Mouse (Mus musculus): ENCODE measurements at regions not wholly inside any gene's neighbourhood (a gene's known extent, or its start where the extent isn't known, plus 50 kb on each side); places are given as distances from the start of the nearest gene placed in this dataset.

DNA sequence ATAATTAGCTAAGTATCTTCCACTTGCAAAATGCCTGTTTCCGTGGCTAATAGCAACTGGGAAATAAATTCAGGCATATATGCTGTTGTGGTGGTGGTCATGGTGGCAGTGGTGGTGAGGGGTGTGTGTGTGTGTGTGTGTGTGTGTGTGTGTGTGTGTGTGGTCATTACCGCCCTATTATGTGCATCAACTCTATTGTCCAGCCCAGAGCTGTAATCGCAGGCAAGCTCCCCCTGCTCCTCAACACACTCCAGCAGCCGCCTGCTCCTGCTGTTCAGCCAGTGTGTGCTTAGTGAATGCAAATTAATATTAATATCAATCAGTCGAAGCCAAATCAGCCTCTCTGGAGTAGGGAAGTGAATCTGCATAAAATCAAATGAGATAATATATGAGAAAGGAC, 152.9 kb upstream of the Zic3 start:
- H3K4me1 ChIP-seq, result no peaks in the 10 kb centered on the region
- H3K4me2 ChIP-seq, result no peak overlapping the region
- no peaks in the 10 kb centered on the region for H3K27me3 ChIP-seq
- H3K9me3 ChIP-seq, result no peaks in the 10 kb centered on the region
- no peak overlapping the region for H3K27ac ChIP-seq
- WGBS, result 75% methylated on average over 5 of the region's 5 CpGs
- no peak overlapping the region for H3K9ac ChIP-seq
- no peaks in the 10 kb centered on the region for H3K36me3 ChIP-seq
- H3K4me3 ChIP-seq, result no peak overlapping the region
- no peak for ATAC-seq (ENCODE audit: borderline replicate concordance, extremely low read depth, low FRiP score, low TSS enrichment)

DNA sequence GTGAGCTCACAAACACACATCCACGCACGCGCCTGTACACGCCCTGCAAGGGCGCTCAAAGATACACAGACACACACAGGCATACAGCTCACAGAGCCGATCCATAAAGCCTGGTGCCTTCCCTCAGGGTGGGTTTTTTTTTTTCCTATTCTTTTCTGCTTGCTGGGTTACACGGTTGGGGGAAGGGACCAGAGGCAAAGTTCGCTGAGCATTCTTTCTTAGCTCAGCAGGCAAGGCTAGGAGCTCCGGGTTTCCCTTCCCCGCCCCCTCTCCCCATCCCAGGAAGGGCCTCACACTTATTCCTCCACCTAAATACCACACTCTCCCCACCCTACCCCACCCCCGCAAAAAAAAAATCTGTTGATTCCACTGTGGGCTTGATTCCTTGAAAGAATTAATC, 105.8 kb upstream of the Zic3 start:
- peaks cover 55% of the 10 kb centered on the region for H3K27me3 ChIP-seq
- no peaks in the 10 kb centered on the region for H3K9me3 ChIP-seq
- H3K9ac ChIP-seq, result no peak overlapping the region
- H3K36me3 ChIP-seq, result no peaks in the 10 kb centered on the region
- no peak overlapping the region for H3K4me2 ChIP-seq
- no peak overlapping the region for H3K4me3 ChIP-seq
- no peaks in the 10 kb centered on the region for H3K4me1 ChIP-seq
- H3K27ac ChIP-seq, result no peak overlapping the region
- 18% methylated on average over 11 of the region's 11 CpGs for WGBS
- no peak for ATAC-seq (ENCODE audit: borderline replicate concordance, extremely low read depth, low FRiP score, low TSS enrichment)

DNA sequence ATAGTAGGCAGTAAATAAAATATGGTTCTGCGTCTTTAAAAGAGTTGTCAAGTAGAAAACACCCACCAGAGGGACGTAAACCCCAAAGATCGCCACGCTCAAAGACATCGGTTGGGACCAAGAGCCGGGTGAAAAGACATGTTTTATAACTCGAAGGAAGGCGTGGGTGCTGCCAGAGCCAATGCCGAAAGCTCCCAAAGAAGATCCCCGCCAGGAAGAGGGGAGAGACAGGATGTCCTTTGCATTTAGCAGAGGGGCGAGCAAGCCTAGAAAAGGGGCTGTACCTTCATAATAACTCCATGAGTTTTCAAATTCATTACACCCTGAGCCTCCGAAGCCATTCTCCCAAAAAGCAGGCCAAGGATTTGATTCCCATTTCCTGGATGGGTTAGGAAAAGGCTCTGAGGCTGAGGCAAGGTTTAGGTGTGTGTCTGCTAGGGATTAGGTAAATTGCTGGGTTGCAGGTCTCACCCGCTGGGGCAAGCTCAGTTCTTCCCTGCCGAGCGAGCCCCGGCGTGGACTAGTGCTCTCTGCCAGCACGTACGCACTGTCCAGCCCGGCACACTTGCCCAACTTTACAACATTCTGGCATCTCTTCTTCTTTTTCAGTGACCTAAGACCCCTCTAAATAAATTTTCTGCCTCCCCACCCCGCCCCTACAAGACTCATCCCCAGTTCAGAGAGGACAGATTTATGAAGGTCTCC, 104.9 kb upstream of the Zic3 start:
- H3K4me2 ChIP-seq, result no peak overlapping the region
- no peaks in the 10 kb centered on the region for H3K9me3 ChIP-seq
- 17% methylated on average over 21 of the region's 21 CpGs for WGBS
- H3K9ac ChIP-seq, result no peak overlapping the region
- H3K4me3 ChIP-seq, result no peak overlapping the region
- H3K36me3 ChIP-seq, result no peaks in the 10 kb centered on the region
- no peak for ATAC-seq (ENCODE audit: borderline replicate concordance, extremely low read depth, low FRiP score, low TSS enrichment)
- no peak overlapping the region for H3K27ac ChIP-seq
- H3K4me1 ChIP-seq, result no peaks in the 10 kb centered on the region
- peaks cover 64% of the 10 kb centered on the region for H3K27me3 ChIP-seq

DNA sequence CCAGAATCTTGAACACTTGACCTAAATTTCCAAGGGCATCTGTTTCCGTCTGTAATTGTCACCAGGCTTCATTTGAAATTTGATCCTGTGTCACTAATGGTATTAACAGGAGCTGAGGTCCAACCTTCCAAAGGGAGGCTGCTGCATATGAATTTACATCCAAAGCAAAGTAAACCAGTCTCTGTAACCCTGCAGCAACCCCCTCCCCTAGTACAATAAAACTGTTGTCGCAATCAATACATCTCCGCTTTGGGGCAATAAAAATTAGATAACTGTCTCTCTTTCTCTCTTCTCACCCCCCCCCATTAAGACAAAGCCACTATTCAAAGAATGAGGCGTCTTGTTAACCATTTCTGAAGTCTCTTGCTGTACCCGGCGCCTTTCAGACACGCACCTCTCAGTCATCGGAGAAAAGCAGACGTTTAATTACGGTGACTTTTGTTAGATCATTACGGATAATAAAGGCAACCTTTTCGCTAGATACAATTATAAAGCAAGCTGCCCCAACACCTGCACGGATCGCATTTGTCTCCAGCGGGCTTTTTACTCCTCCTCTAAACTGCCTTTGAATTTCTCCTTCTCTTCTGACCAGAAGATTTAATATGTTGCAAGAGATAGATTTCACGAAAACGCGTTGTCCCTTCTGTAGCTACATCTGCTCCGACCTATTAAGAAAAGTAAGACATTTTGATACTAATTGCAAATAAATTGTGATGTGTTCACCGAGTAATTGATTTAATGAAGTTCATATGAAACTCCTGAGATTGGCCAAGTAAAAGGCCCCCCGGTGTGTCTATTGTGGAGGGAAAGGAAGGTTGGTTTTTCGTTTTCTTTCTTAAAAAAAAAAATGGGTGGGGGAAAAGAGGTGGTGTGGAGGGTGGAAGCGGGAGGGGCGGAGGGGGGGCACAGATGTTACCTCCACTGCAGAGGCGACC, 104.1 kb upstream of the Zic3 start:
- Histone ChIP-seq H3K9ac (no peak overlapping the region), H3K4me1 (no peaks in the 10 kb centered on the region), H3K9me3 (no peaks in the 10 kb centered on the region), H3K36me3 (no peaks in the 10 kb centered on the region), H3K4me2 (no peak overlapping the region), H3K27me3 (peaks cover 73% of the 10 kb centered on the region), H3K27ac (no peak overlapping the region), H3K4me3 (no peak overlapping the region)
- no peak for ATAC-seq (ENCODE audit: borderline replicate concordance, extremely low read depth, low FRiP score, low TSS enrichment)
- 19% methylated on average over 25 of the region's 25 CpGs for WGBS

DNA sequence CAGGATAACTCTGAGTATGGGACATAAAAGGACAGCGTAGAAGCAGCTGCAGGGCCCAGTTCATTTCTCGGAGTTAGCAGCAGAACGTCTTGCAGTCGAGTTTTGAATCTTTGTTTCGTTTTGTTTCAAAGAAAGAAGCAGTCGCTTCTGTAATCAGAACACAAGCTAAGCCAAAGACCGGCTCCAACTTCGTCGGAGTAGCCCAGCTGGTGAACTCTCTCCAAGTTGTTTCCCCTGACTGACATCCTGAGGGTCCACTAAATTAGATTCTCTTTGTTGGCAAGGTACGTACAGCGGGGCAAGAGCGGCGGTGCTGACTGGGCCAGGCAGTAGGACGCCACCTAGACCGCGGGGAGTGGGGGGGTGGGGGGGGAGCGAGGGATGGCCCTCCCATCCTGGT, 102.6 kb upstream of the Zic3 start:
- H3K27ac ChIP-seq, result no peak overlapping the region
- peak overlapping the region; percentile 23 for H3K4me3 ChIP-seq
- H3K9ac ChIP-seq, result no peak overlapping the region
- peak overlapping the region; percentile 37 for H3K4me2 ChIP-seq
- 15% methylated on average over 17 of the region's 17 CpGs for WGBS
- no peak for ATAC-seq (ENCODE audit: borderline replicate concordance, extremely low read depth, low FRiP score, low TSS enrichment)
- no peaks in the 10 kb centered on the region for H3K36me3 ChIP-seq
- peaks cover 73% of the 10 kb centered on the region for H3K27me3 ChIP-seq
- H3K9me3 ChIP-seq, result no peaks in the 10 kb centered on the region
- H3K4me1 ChIP-seq, result no peaks in the 10 kb centered on the region

DNA sequence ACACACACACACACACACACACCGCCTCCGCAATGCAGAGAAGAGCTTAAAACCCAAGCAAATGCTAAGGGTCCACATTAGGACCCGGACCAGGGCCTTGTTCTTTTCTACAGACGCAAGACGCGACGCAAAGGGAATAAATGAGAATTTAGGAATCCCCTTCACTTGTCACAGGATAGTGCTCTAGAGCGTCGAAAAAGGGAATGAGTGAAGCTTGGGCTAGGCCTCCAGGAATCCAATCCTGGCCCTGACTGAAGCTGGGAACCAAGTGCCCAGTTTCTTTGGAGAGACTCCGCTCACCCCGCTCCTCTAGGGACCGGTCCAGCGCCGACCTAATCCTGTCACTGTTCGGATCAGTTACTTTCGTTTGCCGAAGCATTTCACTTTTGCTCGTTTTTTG, 102.1 kb upstream of the Zic3 start:
- Histone ChIP-seq H3K36me3 (no peaks in the 10 kb centered on the region), H3K27me3 (peaks cover 73% of the 10 kb centered on the region)
- no peak for ATAC-seq (ENCODE audit: borderline replicate concordance, extremely low read depth, low FRiP score, low TSS enrichment)

DNA sequence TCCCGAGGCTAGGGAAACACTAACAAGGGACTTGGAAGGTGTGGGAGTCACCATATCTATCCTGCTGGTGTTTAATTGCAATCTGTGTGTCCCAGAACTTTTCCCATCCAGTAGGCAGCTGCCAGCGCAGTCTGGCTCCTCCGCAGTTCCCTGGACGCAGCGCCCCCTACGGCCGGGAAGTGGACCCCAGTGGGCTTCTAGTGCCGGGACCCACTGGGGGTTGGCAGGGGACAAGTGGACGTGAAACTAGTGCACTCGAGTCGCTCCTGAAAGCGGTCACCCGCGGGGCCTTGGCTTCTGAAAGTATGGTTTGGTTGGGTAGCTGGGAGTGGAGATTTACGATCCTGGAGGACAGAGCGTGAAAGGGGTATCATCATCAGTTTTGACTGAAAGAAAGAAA, 101.2 kb upstream of the Zic3 start:
- Histone ChIP-seq H3K4me2 (no peak overlapping the region), H3K4me1 (no peaks in the 10 kb centered on the region), H3K27ac (no peak overlapping the region), H3K9me3 (no peaks in the 10 kb centered on the region), H3K27me3 (peaks cover 69% of the 10 kb centered on the region), H3K36me3 (no peaks in the 10 kb centered on the region), H3K4me3 (no peak overlapping the region), H3K9ac (no peak overlapping the region)
- 12% methylated on average over 16 of the region's 16 CpGs for WGBS
- ATAC-seq (ENCODE audit: borderline replicate concordance, extremely low read depth, low FRiP score, low TSS enrichment), result no peak

More for the DNA sequence above, 102.1 kb upstream of the Zic3 start:
- H3K27ac ChIP-seq, result no peak overlapping the region
- H3K4me3 ChIP-seq, result peak overlapping the region; percentile 23
- 20% methylated on average over 18 of the region's 18 CpGs for WGBS
- H3K9ac ChIP-seq, result no peak overlapping the region
- H3K9me3 ChIP-seq, result no peaks in the 10 kb centered on the region
- H3K4me1 ChIP-seq, result no peaks in the 10 kb centered on the region
- H3K4me2 ChIP-seq, result peak overlapping the region; percentile 37; the same call in 1 of the 2 replicates

DNA sequence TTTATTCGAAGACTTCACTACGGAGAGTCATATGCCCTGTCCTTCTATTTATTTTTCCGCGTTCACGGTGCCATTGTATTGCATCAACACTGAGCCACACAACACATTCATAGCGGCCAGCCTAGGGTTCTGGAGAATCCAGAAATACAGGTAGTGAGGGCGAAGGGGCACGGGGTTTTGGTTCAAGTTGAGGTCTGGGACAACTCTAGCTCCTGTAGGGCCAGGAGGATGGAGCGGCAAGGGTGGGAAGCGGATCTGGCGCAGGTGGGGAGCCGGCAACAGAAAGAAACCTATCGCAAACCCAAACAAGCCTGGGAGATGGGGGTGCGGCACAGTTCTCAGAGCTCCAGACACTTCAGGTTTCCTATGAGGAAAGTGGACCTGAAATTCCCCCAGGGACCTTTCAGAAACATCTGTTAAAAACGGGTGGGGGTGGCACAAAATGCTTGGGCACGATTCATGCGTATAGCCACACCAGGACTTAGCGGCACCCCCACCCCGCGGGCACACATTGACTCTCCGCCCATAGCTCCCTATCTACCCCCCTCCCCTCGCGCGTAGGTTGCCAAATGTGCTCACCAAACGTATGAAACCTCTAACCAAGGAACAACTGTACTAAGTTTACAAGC, 100.6 kb upstream of the Zic3 start:
- no peak overlapping the region for H3K27ac ChIP-seq
- H3K4me2 ChIP-seq, result no peak overlapping the region
- peaks cover 62% of the 10 kb centered on the region for H3K27me3 ChIP-seq
- no peak for ATAC-seq (ENCODE audit: borderline replicate concordance, extremely low read depth, low FRiP score, low TSS enrichment)
- H3K9me3 ChIP-seq, result no peaks in the 10 kb centered on the region
- no peaks in the 10 kb centered on the region for H3K4me1 ChIP-seq
- WGBS, result 17% methylated on average over 25 of the region's 25 CpGs
- no peak overlapping the region for H3K9ac ChIP-seq
- no peak overlapping the region for H3K4me3 ChIP-seq
- no peaks in the 10 kb centered on the region for H3K36me3 ChIP-seq

DNA sequence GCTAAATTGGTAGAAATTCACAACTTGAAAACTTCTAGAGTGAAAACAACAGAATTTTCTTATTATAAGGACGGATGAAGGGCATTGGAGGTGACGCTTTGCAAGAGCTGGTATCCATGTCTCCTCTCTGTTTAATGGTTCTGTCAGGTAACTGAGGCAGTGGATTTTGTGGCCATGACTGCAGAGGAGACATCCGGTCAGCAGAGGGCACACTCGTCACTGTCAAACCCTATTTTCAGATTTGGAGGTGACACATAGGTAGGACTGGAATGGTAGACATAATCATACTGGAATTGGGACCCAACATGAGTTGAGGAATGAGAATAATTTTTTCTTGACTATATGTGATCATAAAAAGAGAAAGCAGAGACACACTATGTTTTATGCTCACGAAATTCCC, 98.7 kb upstream of the Zic3 start:
- no peak overlapping the region for H3K27ac ChIP-seq
- ATAC-seq (ENCODE audit: borderline replicate concordance, extremely low read depth, low FRiP score, low TSS enrichment), result no peak
- no peaks in the 10 kb centered on the region for H3K4me1 ChIP-seq
- no peaks in the 10 kb centered on the region for H3K36me3 ChIP-seq
- peaks cover 48% of the 10 kb centered on the region for H3K27me3 ChIP-seq
- no peak overlapping the region for H3K9ac ChIP-seq
- H3K9me3 ChIP-seq, result no peaks in the 10 kb centered on the region
- no peak overlapping the region for H3K4me2 ChIP-seq
- 28% methylated on average over 5 of the region's 5 CpGs for WGBS
- H3K4me3 ChIP-seq, result no peak overlapping the region

DNA sequence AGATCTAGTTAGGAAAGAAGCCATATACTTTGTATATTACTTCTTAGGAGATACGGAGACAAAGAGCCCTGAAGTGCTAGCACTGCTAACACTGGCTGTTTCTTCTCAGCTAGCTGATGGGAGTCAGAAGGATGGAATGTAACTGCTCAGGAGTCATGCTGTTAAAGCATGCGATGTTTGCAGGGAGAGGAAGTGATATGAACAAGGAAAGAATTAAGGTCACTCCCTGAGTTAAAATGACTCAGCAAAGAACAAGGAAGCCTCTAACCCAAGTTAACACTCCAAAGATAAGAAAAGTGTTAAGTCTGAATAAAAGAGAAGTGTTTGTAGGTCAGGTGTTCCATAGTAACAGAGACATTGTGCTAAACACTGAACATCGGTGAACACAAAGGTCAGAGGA, 86.9 kb upstream of the Zic3 start:
- H3K27me3 ChIP-seq, result no peaks in the 10 kb centered on the region
- H3K27ac ChIP-seq, result no peak overlapping the region
- no peaks in the 10 kb centered on the region for H3K9me3 ChIP-seq
- H3K4me1 ChIP-seq, result no peaks in the 10 kb centered on the region
- no peak overlapping the region for H3K4me2 ChIP-seq
- ATAC-seq (ENCODE audit: borderline replicate concordance, extremely low read depth, low FRiP score, low TSS enrichment), result no peak
- H3K4me3 ChIP-seq, result no peak overlapping the region
- no peaks in the 10 kb centered on the region for H3K36me3 ChIP-seq
- 33% methylated on average over 3 of the region's 3 CpGs for whole genome bisulfite sequencing
- H3K9ac ChIP-seq, result no peak overlapping the region

DNA sequence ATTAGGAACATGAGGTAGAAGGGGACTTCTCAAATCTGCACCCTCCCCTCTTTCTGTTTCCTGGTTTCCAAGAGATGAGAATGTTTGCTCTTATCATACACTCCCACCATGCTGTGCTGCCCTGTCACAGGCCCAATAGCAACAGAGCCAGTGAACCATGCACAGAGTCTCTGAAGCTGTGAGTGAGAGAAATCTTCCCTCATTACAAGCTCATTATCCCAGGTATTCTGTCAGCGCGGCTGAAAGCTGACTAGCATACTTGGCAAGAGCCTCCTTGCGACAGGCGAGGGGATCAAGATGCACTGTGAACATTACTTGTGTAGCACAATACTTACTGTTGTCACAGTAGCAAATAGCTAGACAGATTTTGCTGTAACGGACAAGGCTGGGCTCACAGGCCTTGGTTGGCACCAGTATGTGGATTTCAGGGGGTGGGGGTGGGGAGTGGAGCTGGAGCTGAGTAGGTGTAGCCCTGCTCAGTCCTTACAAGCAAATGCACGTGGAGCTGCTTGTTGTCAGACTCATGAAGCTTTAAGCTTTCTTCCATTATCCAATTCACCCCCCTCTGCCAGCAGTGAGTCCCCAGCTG, 84.2 kb upstream of the Zic3 start:
- Histone ChIP-seq H3K9ac (no peak overlapping the region), H3K4me3 (no peak overlapping the region), H3K27ac (no peak overlapping the region), H3K27me3 (no peaks in the 10 kb centered on the region), H3K4me2 (no peak overlapping the region), H3K9me3 (no peaks in the 10 kb centered on the region), H3K4me1 (no peaks in the 10 kb centered on the region), H3K36me3 (no peaks in the 10 kb centered on the region)
- no peak for ATAC-seq (ENCODE audit: borderline replicate concordance, extremely low read depth, low FRiP score, low TSS enrichment)
- 34% methylated on average over 6 of the region's 6 CpGs for WGBS

DNA sequence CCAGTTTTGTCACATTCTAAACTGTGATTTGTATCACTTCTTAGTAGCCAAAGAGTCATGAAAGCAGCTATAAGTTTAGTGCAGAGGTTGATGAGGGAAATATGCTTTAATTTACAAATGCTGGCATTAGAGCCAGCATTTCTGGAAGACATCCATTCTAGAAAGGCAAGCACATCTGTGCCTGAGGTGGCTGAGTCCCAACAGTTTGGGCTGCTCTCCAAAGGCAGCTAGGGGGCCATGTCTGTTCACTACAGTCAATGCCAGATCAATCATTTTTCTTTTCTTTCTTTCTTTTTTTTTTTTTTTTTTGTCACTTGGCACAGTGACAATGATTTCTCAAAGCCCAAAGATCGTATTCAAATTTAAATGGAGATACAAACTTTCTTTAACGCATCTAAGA, 71.6 kb upstream of the Zic3 start:
- no peaks in the 10 kb centered on the region for H3K4me1 ChIP-seq
- no peak for ATAC-seq (ENCODE audit: borderline replicate concordance, extremely low read depth, low FRiP score, low TSS enrichment)
- H3K27me3 ChIP-seq, result no peaks in the 10 kb centered on the region
- H3K27ac ChIP-seq, result no peak overlapping the region
- no peak overlapping the region for H3K4me3 ChIP-seq
- H3K4me2 ChIP-seq, result no peak overlapping the region
- 40% methylated on average over 2 of the region's 2 CpGs for WGBS
- no peaks in the 10 kb centered on the region for H3K36me3 ChIP-seq
- no peak overlapping the region for H3K9ac ChIP-seq
- H3K9me3 ChIP-seq, result no peaks in the 10 kb centered on the region

Measured in lung, embryonic 15.5 days (tissue).